Mouse (Mus musculus) liver, adult 2 months (tissue): ENCODE results near the gene Plce1.

Experiments used
- CTCF ChIP-seq: fragments of 200-500 bp; IDR thresholded peaks from 2 replicates; pipeline ENCODE4 v1.5.1; 2011; ENCODE audit warnings: low read depth, low read length, control low read depth
- POLR2A ChIP-seq: fragments of 200-500 bp; IDR thresholded peaks from 2 replicates; pipeline ENCODE4 v1.6.1; 2011; ENCODE audit warnings: low read length, control low read depth; ENCODE audit not compliant: insufficient read depth; ENCODE audit errors: extremely low read depth

- TF ChIP-seq CTCF = no peak
- no peak for TF ChIP-seq POLR2A
Observed at GRCm38 (mm10) chr19:38687326-38687725, 206.4 kb downstream of the Plce1 start.
